Mouse (Mus musculus): ENCODE data around the gene Ndufb10. TPM values are rescaled to one million over a fixed set of nuclear protein-coding genes. Genes with fewer than 3 reads are reported as not detected.
A peak's percentile ranks its signal among the peaks of the same experiment; 100 is the strongest.

Gene Ndufb10
- 91.1 and 135 TPM in 2 replicates for polyA plus RNA-seq (2012; rRNA removed)

DNA sequence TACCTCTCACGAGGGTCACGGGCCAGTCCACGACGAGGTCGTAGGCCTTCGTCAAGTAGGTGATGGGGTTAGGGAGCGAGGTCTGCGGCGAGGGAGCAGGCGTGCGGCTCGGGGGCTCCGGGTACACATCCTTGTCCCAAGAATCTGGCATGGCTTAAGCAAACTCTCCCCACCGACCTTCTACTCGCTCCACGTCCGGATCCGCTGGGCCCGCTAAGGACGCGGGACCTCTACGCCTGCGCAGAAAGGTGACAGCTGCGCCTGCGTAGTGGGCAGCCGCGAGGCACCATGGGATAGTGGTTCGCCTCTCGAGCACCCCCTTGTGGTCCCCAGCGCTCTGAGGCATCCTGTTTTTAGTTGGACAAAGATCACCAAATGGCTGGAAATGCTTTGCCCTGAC is at the start of gene Ndufb10:
Gene Ndufb10, minus strand, starts transcription at position 295 of the 400 bp plus-strand sequence.
- Histone ChIP-seq H3K4me1 (ENCODE audit: control insufficient read depth, insufficient read depth, insufficient read length) (peaks cover 7% of the 10 kb centered on the region), H3K27ac (ENCODE audit: insufficient read depth, low read length) (peak within 1 kb of the TSS; percentile 89), H3K4me3 (ENCODE audit: extremely low read depth, insufficient read depth, insufficient read length) (peak within 1 kb of the TSS; percentile 98), H3K36me3 (ENCODE audit: control insufficient read depth, insufficient read depth, low read length) (peaks cover 12% of the 10 kb centered on the region), H3K27me3 (ENCODE audit: control insufficient read depth, insufficient read depth, low read length) (no peaks in the 10 kb centered on the region)
- TF ChIP-seq POLR2A (IDR thresholded peaks at IDR 0.05; ENCODE audit: low read depth, low read length) (peak; percentile 93), CTCF (IDR thresholded peaks at IDR 0.05; ENCODE audit: extremely low read depth, insufficient read depth, insufficient read length, insufficient replicate concordance) (peak; percentile 94)
- DNase-seq (ENCODE audit: low read depth in 1 of 2, low spot score in 2 of 2) = peak; percentile 82 to 93
- WGBS = 0% methylated on average over 30 of the region's 30 CpGs

DNA sequence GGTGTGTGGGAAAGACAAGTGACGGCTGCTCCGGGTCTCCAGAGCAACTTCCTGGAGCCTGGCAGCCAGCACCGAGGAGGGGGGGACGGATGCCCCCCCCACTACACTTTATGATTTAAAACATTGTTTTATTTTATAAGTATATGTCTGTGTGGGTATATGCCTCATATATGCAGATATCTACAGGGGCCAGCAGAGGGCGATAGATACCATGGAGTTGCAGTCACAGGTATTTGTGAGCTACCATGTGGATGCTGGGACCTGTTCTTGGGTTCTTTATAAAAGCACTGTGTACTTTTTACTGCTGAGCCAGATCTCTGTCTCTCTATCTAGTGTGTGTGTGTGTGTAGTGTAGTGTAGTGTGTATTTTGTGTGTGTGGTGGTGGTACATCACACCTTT is 49.0 kb upstream of the Ndufb10 start:
- DNase-seq (ENCODE audit: low read depth in 1 of 2, low spot score in 2 of 2) = no peak
- Histone ChIP-seq H3K4me3 (ENCODE audit: extremely low read depth, insufficient read depth, insufficient read length) (no peak overlapping the region), H3K4me1 (ENCODE audit: control insufficient read depth, insufficient read depth, insufficient read length) (peaks cover 2% of the 10 kb centered on the region; the same call in 1 of the 2 replicates), H3K27ac (ENCODE audit: insufficient read depth, low read length) (no peak overlapping the region), H3K36me3 (ENCODE audit: control insufficient read depth, insufficient read depth, low read length) (no peaks in the 10 kb centered on the region), H3K27me3 (ENCODE audit: control insufficient read depth, insufficient read depth, low read length) (0 out of 2 replicates have a peak, but pooled peaks cover 2% of the 10 kb centered on the region)
- WGBS = 90% methylated on average over 5 of the region's 5 CpGs
- no peak for TF ChIP-seq CTCF (IDR thresholded peaks at IDR 0.05; ENCODE audit: extremely low read depth, insufficient read depth, insufficient read length, insufficient replicate concordance)
- TF ChIP-seq POLR2A (IDR thresholded peaks at IDR 0.05; ENCODE audit: low read depth, low read length) = no peak

DNA sequence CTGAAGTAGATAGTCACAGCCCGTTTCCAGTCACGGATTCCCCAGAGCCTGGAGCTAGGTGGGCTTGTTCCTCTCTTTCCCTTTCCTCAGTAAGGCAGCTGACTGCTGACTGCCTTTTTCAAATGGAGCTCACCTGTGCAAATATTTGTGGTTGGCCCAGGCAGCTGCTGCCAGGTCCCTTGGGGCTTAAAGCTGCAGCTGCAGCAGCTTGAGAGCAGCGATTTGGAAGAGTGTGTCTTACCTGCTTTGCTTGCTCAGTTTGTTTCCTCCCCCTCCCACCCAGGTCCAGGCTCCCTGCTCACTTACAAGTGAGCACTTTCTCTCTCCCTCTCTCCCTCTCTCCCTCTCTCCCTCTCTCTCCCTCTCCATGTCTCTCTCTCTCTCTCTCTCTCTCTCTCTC is 44.9 kb upstream of the Ndufb10 start:
- no peak for TF ChIP-seq POLR2A (IDR thresholded peaks at IDR 0.05; ENCODE audit: low read depth, low read length)
- TF ChIP-seq CTCF (IDR thresholded peaks at IDR 0.05; ENCODE audit: extremely low read depth, insufficient read depth, insufficient read length, insufficient replicate concordance) = no peak
- H3K27me3 ChIP-seq (ENCODE audit: control insufficient read depth, insufficient read depth, low read length) = peaks cover 2% of the 10 kb centered on the region; the same call in 1 of the 2 replicates
- peaks cover 2% of the 10 kb centered on the region; the same call in 1 of the 2 replicates for H3K4me1 ChIP-seq (ENCODE audit: control insufficient read depth, insufficient read depth, insufficient read length)
- no peaks in the 10 kb centered on the region for H3K36me3 ChIP-seq (ENCODE audit: control insufficient read depth, insufficient read depth, low read length)
- 43% methylated on average over 3 of the region's 3 CpGs for WGBS
- H3K27ac ChIP-seq (ENCODE audit: insufficient read depth, low read length) = no peak overlapping the region
- DNase-seq (ENCODE audit: low read depth in 1 of 2, low spot score in 2 of 2) = no peak
- no peak overlapping the region for H3K4me3 ChIP-seq (ENCODE audit: extremely low read depth, insufficient read depth, insufficient read length)

DNA sequence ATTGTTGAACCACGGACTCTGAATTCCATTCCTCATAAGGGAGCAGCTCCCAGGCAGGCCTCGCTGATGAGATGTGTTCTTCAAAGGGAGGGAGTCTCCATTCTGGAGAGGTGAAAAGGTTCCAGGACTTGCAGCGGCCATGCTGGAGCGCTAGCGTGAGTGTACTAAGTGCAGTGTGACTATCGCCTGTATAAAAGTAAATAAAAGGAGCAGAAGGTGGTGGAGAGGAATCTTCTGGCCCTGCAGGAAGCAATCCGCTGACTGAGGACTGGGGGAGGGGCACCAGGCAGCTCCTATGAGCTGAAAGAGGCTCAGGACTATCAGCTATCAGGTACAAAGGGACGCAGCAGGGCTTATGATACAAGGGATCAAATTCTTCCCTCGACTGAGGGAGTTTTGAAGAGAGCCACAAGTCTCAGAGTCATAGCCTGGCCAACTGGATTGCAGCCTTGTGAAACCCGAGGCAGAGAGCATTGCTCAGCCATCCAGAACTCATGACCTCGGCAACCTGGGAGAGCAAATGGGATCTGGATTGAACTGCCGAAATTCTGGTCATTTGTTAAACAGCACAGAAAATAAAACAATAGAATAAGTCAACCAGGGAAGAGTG is 42.1 kb upstream of the Ndufb10 start:
- peaks cover 2% of the 10 kb centered on the region; the same call in 1 of the 2 replicates for H3K4me1 ChIP-seq (ENCODE audit: control insufficient read depth, insufficient read depth, insufficient read length)
- H3K27me3 ChIP-seq (ENCODE audit: control insufficient read depth, insufficient read depth, low read length) = peaks cover 3% of the 10 kb centered on the region
- no peak overlapping the region for H3K27ac ChIP-seq (ENCODE audit: insufficient read depth, low read length)
- no peak for TF ChIP-seq POLR2A (IDR thresholded peaks at IDR 0.05; ENCODE audit: low read depth, low read length)
- TF ChIP-seq CTCF (IDR thresholded peaks at IDR 0.05; ENCODE audit: extremely low read depth, insufficient read depth, insufficient read length, insufficient replicate concordance) = no peak
- no peaks in the 10 kb centered on the region for H3K36me3 ChIP-seq (ENCODE audit: control insufficient read depth, insufficient read depth, low read length)
- DNase-seq (ENCODE audit: low read depth in 1 of 2, low spot score in 2 of 2) = no peak
- H3K4me3 ChIP-seq (ENCODE audit: extremely low read depth, insufficient read depth, insufficient read length) = no peak overlapping the region
- WGBS = 47% methylated on average over 12 of the region's 12 CpGs

DNA sequence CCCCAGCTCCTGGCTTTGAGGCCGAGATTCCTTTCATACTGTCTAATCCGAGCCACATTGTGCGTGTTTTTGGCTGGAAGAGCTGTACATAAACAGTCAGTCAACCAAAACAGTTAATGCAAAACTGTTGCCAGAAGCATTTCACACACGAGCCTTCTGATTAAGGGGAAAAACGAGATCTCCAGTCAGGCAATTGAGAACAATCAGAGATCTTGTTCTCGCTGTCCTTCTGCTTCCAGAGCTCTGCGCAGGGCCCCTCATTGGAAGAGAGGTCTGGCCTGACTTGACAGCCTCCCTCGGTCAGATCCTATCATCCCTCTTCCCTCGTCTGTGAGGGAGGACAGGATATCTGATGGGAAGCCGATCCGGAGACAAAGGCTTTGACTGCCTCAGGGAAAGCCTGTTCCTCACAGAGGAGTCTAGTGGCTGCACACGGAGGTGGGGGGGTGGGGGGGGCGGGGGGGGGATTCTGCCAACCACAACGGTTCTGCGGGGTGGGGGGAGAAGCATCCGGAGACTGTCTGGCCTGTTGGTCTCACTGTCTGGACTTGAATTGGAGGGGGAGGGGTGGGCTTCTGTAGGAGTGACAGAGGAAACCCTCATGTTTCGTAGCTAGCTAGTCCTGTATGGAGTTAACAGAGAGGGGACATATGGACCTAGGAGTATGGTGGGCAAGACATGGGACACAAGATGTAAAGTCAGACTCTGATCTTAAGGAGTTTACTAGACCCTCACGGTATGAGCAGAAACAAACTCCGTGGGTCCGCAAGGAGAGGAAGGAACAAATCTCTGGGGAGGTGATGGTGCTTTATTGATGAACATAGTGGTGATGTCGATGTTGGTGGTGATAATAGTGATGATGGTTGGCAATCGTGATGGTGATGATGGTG is 41.0 kb upstream of the Ndufb10 start:
- H3K27me3 ChIP-seq (ENCODE audit: control insufficient read depth, insufficient read depth, low read length) = peaks cover 3% of the 10 kb centered on the region
- no peak for TF ChIP-seq CTCF (IDR thresholded peaks at IDR 0.05; ENCODE audit: extremely low read depth, insufficient read depth, insufficient read length, insufficient replicate concordance)
- no peak for TF ChIP-seq POLR2A (IDR thresholded peaks at IDR 0.05; ENCODE audit: low read depth, low read length)
- 46% methylated on average over 21 of the region's 22 CpGs for WGBS
- DNase-seq (ENCODE audit: low read depth in 1 of 2, low spot score in 2 of 2) = no peak
- no peaks in the 10 kb centered on the region for H3K36me3 ChIP-seq (ENCODE audit: control insufficient read depth, insufficient read depth, low read length)
- peaks cover 2% of the 10 kb centered on the region; the same call in 1 of the 2 replicates for H3K4me1 ChIP-seq (ENCODE audit: control insufficient read depth, insufficient read depth, insufficient read length)
- H3K27ac ChIP-seq (ENCODE audit: insufficient read depth, low read length) = no peak overlapping the region
- H3K4me3 ChIP-seq (ENCODE audit: extremely low read depth, insufficient read depth, insufficient read length) = no peak overlapping the region

DNA sequence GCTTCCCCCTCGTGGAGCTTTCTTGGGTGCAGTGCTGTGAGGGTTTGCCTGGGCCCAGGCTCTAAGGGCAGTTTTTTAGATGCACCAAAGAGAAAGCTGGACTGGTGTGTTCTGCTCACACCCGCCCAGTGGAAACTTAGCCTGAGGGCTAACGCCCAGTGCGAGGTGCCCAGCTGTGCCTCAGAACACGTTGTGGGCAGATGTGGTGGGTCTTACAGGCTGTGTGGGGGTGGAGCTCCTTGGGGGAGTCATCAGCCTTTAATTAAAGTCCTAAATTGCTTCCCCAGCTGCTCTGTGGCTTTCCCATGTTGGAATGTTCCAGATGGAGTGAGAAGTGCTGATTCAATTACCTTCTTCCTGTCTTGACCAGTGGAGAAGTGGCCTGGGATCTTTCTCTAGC is 36.8 kb upstream of the Ndufb10 start:
- TF ChIP-seq POLR2A (IDR thresholded peaks at IDR 0.05; ENCODE audit: low read depth, low read length) = no peak
- no peak for TF ChIP-seq CTCF (IDR thresholded peaks at IDR 0.05; ENCODE audit: extremely low read depth, insufficient read depth, insufficient read length, insufficient replicate concordance)

More for the DNA sequence above, 36.8 kb upstream of the Ndufb10 start:
- Histone ChIP-seq H3K36me3 (ENCODE audit: control insufficient read depth, insufficient read depth, low read length) (no peaks in the 10 kb centered on the region), H3K27me3 (ENCODE audit: control insufficient read depth, insufficient read depth, low read length) (peaks cover 1% of the 10 kb centered on the region), H3K4me3 (ENCODE audit: extremely low read depth, insufficient read depth, insufficient read length) (no peak overlapping the region), H3K27ac (ENCODE audit: insufficient read depth, low read length) (no peak overlapping the region), H3K4me1 (ENCODE audit: control insufficient read depth, insufficient read depth, insufficient read length) (no peaks in the 10 kb centered on the region)
- DNase-seq (ENCODE audit: low read depth in 1 of 2, low spot score in 2 of 2) = no peak
- 56% methylated on average over 5 of the region's 5 CpGs for WGBS
